Comparison of ENCODE assay signal across 23 mouse cellular contexts in the genomic region with DNA sequence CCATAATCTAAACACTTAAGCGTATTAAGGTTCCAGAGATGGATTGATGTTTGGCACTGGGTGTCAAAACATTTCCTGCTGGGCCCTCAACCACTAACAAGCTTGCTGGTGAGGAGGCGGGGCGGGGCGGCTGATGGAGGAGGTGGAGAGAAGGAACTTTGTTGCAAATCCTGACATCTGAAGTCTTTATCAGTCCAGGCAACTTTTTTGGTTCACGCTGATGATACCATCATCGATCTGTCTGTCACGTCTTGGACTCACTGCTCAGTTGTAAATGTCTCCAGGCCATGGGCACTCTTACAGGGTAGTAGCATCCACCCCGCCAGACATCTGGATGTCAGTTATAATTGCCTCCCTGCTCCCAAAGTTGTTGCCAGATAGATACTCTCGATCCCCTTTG.
DNase-seq lines count a peak whose midpoint lies in the region; ATAC-seq lines count a peak whose summit lies in the region.
"Had no signal": no experiment of that assay in that cellular context is flagged by ENCODE, and none has a peak within 500 bp of the region (broad histone marks: within the 10 kb centered on the region; RNA-seq: fewer than 3 reads in every experiment).

No protein-coding gene starts in this region.

- no peaks in the 10 kb centered on the region for H3K4me1 ChIP-seq in neural tube, embryonic 14.5 days (ENCODE audit: control insufficient read depth, insufficient read depth, low read length)
- H3K4me1 ChIP-seq: hindbrain, embryonic 12.5 days; hindbrain, embryonic 15.5 days had no signal

- H3K9me3 ChIP-seq in neural tube, embryonic 14.5 days (ENCODE audit: control insufficient read depth, low read length) = no peaks in the 10 kb centered on the region
- H3K9me3 ChIP-seq: embryonic facial prominence, embryonic 12.5 days; embryonic facial prominence, embryonic 15.5 days; hindbrain, embryonic 12.5 days; hindbrain, embryonic 15.5 days had no signal

- peak overlapping the region; percentile 8; the same call in 1 of the 2 replicates for H3K4me2 ChIP-seq in neural tube, embryonic 14.5 days (ENCODE audit: low read depth, low read length)
- H3K4me2 ChIP-seq: embryonic facial prominence, embryonic 12.5 days; embryonic facial prominence, embryonic 15.5 days; heart, embryonic 11.5 days; hindbrain, embryonic 12.5 days; hindbrain, embryonic 15.5 days had no signal

- WGBS in neural tube, embryonic 14.5 days = 63% methylated on average over 9 of the region's 9 CpGs

- H3K4me3 ChIP-seq in neural tube, embryonic 14.5 days (ENCODE audit: low read depth, low read length) = no peak overlapping the region
- H3K4me3 ChIP-seq: embryonic facial prominence, embryonic 12.5 days; embryonic facial prominence, embryonic 15.5 days; gastrocnemius, adult 2 months; hindbrain, embryonic 12.5 days; hindbrain, embryonic 15.5 days had no signal

- ATAC-seq in neural tube, embryonic 14.5 days (ENCODE audit: low read depth) = no peak
- ATAC-seq: activated CD4-positive, CD25-positive, alpha-beta regulatory T cell, adult 4 months; forebrain, embryonic 14.5 days; forebrain, postnatal 0 days had no signal

- peak; percentile 31 for DNase-seq in embryo, embryonic 10 days (ENCODE audit: low spot score)
- no peak for DNase-seq in embryo, embryonic 11 days
- DNase-seq in lung, postnatal 10 days = peak; percentile 32
- DNase-seq in lung, postnatal 4 days = no peak
- DNase-seq in neural tube, embryonic 10.5 days (ENCODE audit: extremely low spot score, low spot score) = no peak
- peak; percentile 16 for DNase-seq in naive thymus-derived CD4-positive, alpha-beta T cell, adult 2 months (ENCODE audit: low read depth)
- no peak for DNase-seq in kidney, postnatal 25 days
- DNase-seq: adrenal gland, adult 8-10 months; adrenal gland, postnatal 36 days; cerebellum, adult 18-20 months; cerebellum, adult 9-10 months; cerebellum, postnatal 14 days; forebrain, postnatal 0 days; gastrocnemius, adult 2 months; gastrocnemius, postnatal 14 days had no signal

- H3K27me3 ChIP-seq in neural tube, embryonic 14.5 days (ENCODE audit: control insufficient read depth, insufficient read depth, low read length) = no peaks in the 10 kb centered on the region
- H3K27me3 ChIP-seq: hindbrain, embryonic 15.5 days had no signal

- no peak overlapping the region for H3K9ac ChIP-seq in neural tube, embryonic 14.5 days (replicated peaks; ENCODE audit: low read depth, low read length)
- H3K9ac ChIP-seq: embryonic facial prominence, embryonic 12.5 days; embryonic facial prominence, embryonic 15.5 days; forebrain, postnatal 0 days; hindbrain, embryonic 12.5 days; hindbrain, embryonic 15.5 days had no signal

- H3K27ac ChIP-seq in neural tube, embryonic 14.5 days (ENCODE audit: low read depth, low read length) = no peak overlapping the region
- H3K27ac ChIP-seq: embryonic facial prominence, embryonic 12.5 days; embryonic facial prominence, embryonic 15.5 days; gastrocnemius, adult 2 months; hindbrain, embryonic 12.5 days; hindbrain, embryonic 15.5 days had no signal

- no peaks in the 10 kb centered on the region for H3K36me3 ChIP-seq in neural tube, embryonic 14.5 days (ENCODE audit: control insufficient read depth, insufficient read depth, low read length)
- H3K36me3 ChIP-seq: embryonic facial prominence, embryonic 12.5 days; embryonic facial prominence, embryonic 15.5 days; hindbrain, embryonic 12.5 days; hindbrain, embryonic 15.5 days had no signal

Comparison
In these comparisons a context has a peak if more than half of its experiments do, and no peak if none do; other contexts are left out.
1. DNase-seq: peak in embryo, embryonic 10 days (single experiment), lung, postnatal 10 days (single experiment) and naive thymus-derived CD4-positive, alpha-beta T cell, adult 2 months (single experiment); none in embryo, embryonic 11 days (single experiment), lung, postnatal 4 days (0 of 2), neural tube, embryonic 10.5 days (single experiment) and kidney, postnatal 25 days (0 of 2).